25 mouse cellular contexts compared by ENCODE assay signal in genomic region chr3:65853746-65854145, GRCm38 (mm10).
DNase-seq lines count a peak whose midpoint lies in the region; ATAC-seq lines count a peak whose summit lies in the region.
"Had no signal": no experiment of that assay in that cellular context is flagged by ENCODE, and none has a peak within 500 bp of the region (broad histone marks: within the 10 kb centered on the region; RNA-seq: fewer than 3 reads in every experiment).

No protein-coding gene starts in this region.

- WGBS in liver, embryonic 11.5 days: 90% methylated on average over 5 of the region's 5 CpGs
- WGBS in liver, embryonic 12.5 days (ENCODE audit: insufficient replicate concordance): 79% methylated on average over 5 of the region's 5 CpGs

- H3K4me3 ChIP-seq in liver, embryonic 11.5 days (ENCODE audit: low read depth, low read length): no peak overlapping the region
- no peak overlapping the region for H3K4me3 ChIP-seq in liver, embryonic 12.5 days
- H3K4me3 ChIP-seq: embryonic facial prominence, embryonic 12.5 days; forebrain, embryonic 13.5 days; forebrain, embryonic 15.5 days had no signal

- H3K4me2 ChIP-seq in liver, embryonic 11.5 days: no peak overlapping the region
- no peak overlapping the region for H3K4me2 ChIP-seq in liver, embryonic 12.5 days
- H3K4me2 ChIP-seq: embryonic facial prominence, embryonic 12.5 days; forebrain, embryonic 13.5 days; forebrain, embryonic 15.5 days had no signal

- no peaks in the 10 kb centered on the region for H3K9me3 ChIP-seq in liver, embryonic 11.5 days (ENCODE audit: control insufficient read depth, low read length)
- no peaks in the 10 kb centered on the region for H3K9me3 ChIP-seq in liver, embryonic 12.5 days (replicated peaks)
- H3K9me3 ChIP-seq: embryonic facial prominence, embryonic 12.5 days; forebrain, embryonic 13.5 days; forebrain, embryonic 15.5 days; G1E had no signal

- no peak for ATAC-seq in liver, embryonic 11.5 days (replicated peaks; ENCODE audit: low FRiP score)
- ATAC-seq in liver, embryonic 12.5 days: no peak
- ATAC-seq: activated CD4-positive, CD25-positive, alpha-beta regulatory T cell, adult 4 months; CD4-positive, CD25-positive, alpha-beta regulatory T cell, adult 4 months; forebrain, embryonic 13.5 days; forebrain, embryonic 15.5 days; forebrain, postnatal 0 days; Patski had no signal

- H3K9ac ChIP-seq in liver, embryonic 11.5 days (ENCODE audit: low read depth, low read length): no peak overlapping the region
- H3K9ac ChIP-seq in liver, embryonic 12.5 days: no peak overlapping the region
- H3K9ac ChIP-seq: embryonic facial prominence, embryonic 12.5 days; forebrain, embryonic 13.5 days; forebrain, embryonic 15.5 days; forebrain, postnatal 0 days had no signal

- H3K36me3 ChIP-seq in liver, embryonic 11.5 days (ENCODE audit: control insufficient read depth, insufficient read depth, low read length): no peaks in the 10 kb centered on the region
- no peaks in the 10 kb centered on the region for H3K36me3 ChIP-seq in liver, embryonic 12.5 days
- H3K36me3 ChIP-seq: embryonic facial prominence, embryonic 12.5 days; forebrain, embryonic 15.5 days; G1E had no signal

- H3K4me1 ChIP-seq in liver, embryonic 11.5 days (replicated peaks; ENCODE audit: control insufficient read depth, insufficient read depth, low read length): no peaks in the 10 kb centered on the region; the same call in 1 of the 2 replicates
- H3K4me1 ChIP-seq in liver, embryonic 12.5 days: peaks cover 7% of the 10 kb centered on the region; the same call in 1 of the 2 replicates

- DNase-seq in adrenal gland, adult 2 months: peak; percentile 17
- no peak for DNase-seq in adrenal gland, postnatal 4 days (ENCODE audit: low spot score in 2 of 2)
- peak; percentile 54 for DNase-seq in adrenal gland, postnatal 14 days
- no peak for DNase-seq in adrenal gland, adult 18-20 months (ENCODE audit: low spot score in 2 of 2)
- DNase-seq in liver, embryonic 11.5 days (ENCODE audit: low spot score): peak; percentile 7
- DNase-seq in urinary bladder, postnatal 14 days (ENCODE audit: low spot score): no peak
- DNase-seq: adrenal gland, postnatal 25 days; B cell, adult 2 months; cerebellum, adult 11 months; cerebellum, adult 18-20 months; cerebellum, adult 8-10 months; cerebellum, adult 9-11 months; cerebellum, postnatal 14 days; cerebellum, postnatal 36 days; embryo, embryonic 11 days; forebrain, postnatal 0 days had no signal

- no peak overlapping the region for H3K27ac ChIP-seq in liver, embryonic 11.5 days (ENCODE audit: low read depth, low read length)
- no peak overlapping the region for H3K27ac ChIP-seq in liver, embryonic 12.5 days
- H3K27ac ChIP-seq: embryonic facial prominence, embryonic 12.5 days; forebrain, embryonic 13.5 days; forebrain, embryonic 15.5 days had no signal

- no peaks in the 10 kb centered on the region for H3K27me3 ChIP-seq in liver, embryonic 11.5 days (replicated peaks; ENCODE audit: control insufficient read depth, insufficient read depth, low read length)
- no peaks in the 10 kb centered on the region for H3K27me3 ChIP-seq in liver, embryonic 12.5 days (replicated peaks)
- H3K27me3 ChIP-seq: CH12.LX; embryonic facial prominence, embryonic 12.5 days; forebrain, embryonic 13.5 days; forebrain, embryonic 15.5 days; Patski had no signal

Comparison
In these comparisons a context has a peak if more than half of its experiments do, and no peak if none do; other contexts are left out.
1. DNase-seq: peak in adrenal gland, adult 2 months (single experiment), adrenal gland, postnatal 14 days (single experiment) and liver, embryonic 11.5 days (single experiment); none in adrenal gland, postnatal 4 days (0 of 2), adrenal gland, adult 18-20 months (0 of 2) and urinary bladder, postnatal 14 days (single experiment).